Mouse (Mus musculus): ENCODE measurements at regions not wholly inside any gene's neighbourhood (a gene's known extent, or its start where the extent isn't known, plus 50 kb on each side); places are given as distances from the start of the nearest gene placed in this dataset.

GRCm38 (mm10) chr12:98342158-98342557, 73.7 kb downstream of the Gpr65 start:
- TF ChIP-seq CTCF (IDR thresholded peaks at IDR 0.05; ENCODE audit: extremely low read depth, insufficient read depth, insufficient read length, insufficient replicate concordance) (peak; percentile 33; the same call in 1 of the 2 replicates), POLR2A (IDR thresholded peaks at IDR 0.05; ENCODE audit: low read depth, low read length) (no peak)
